Mouse (Mus musculus) embryonic facial prominence, embryonic 12.5 days (tissue): Measurements from ENCODE around the gene Fryl. TPM values are rescaled to one million over a fixed set of nuclear protein-coding genes. Genes with fewer than 3 reads are reported as not detected.
A peak's percentile ranks its signal among the peaks of the same experiment; 100 is the strongest.

Source experiments
- ATAC-seq: fragments of 200-750 bp; cut with Nextera tagmentation; 2 replicates; pipeline ENCODE4 v1.8.0; 2017; ENCODE audit not compliant: insufficient number of reproducible peaks, insufficient read depth, low FRiP score, low TSS enrichment
- H3K27ac ChIP-seq: fragments of 300-500 bp; sonication (generic); 2 replicates; pipeline ENCODE4 v1.5.1; 2016; ENCODE audit warnings: mild to moderate bottlenecking
- H3K27me3 ChIP-seq: fragments of 300-500 bp; sonication (generic); 2 replicates; pipeline ENCODE4 v1.6.1; 2016; ENCODE audit warnings: mild to moderate bottlenecking, moderate library complexity
- H3K36me3 ChIP-seq: fragments of 300-500 bp; sonication (generic); 2 replicates; pipeline ENCODE4 v1.6.1; 2016; ENCODE audit warnings: mild to moderate bottlenecking
- H3K4me1 ChIP-seq: fragments of 300-500 bp; sonication (generic); 2 replicates; pipeline ENCODE4 v1.6.1; 2016
- H3K4me2 ChIP-seq: fragments of 300-500 bp; sonication (generic); replicated peaks from 2 replicates; pipeline ENCODE4 v1.6.1; 2016; ENCODE audit warnings: mild to moderate bottlenecking, moderate library complexity
- H3K4me3 ChIP-seq: fragments of 300-500 bp; sonication (generic); 2 replicates; pipeline ENCODE4 v1.5.1; 2016; ENCODE audit warnings: mild to moderate bottlenecking
- H3K9ac ChIP-seq: fragments of 300-500 bp; sonication (generic); 2 replicates; pipeline ENCODE4 v1.6.1; 2016; ENCODE audit warnings: mild to moderate bottlenecking, moderate library complexity
- H3K9me3 ChIP-seq: fragments of 300-500 bp; sonication (generic); 2 replicates; pipeline ENCODE4 v1.6.1; 2016; ENCODE audit warnings: mild to moderate bottlenecking, moderate library complexity
- WGBS: fragments of 180-500 bp; shearing (Covaris S2); methylation state at CpG from one replicate; pipeline ENCODE4 v1.1.7; 2016; 5-methylcytosine and 5-hydroxymethylcytosine counted together
- polyA plus RNA-seq: library from polyadenylated mRNA; unstranded; fragments of >200 nt; fragmentation: Nextera tagmentation; extraction: Ambion mirVana; gene quantifications from 2 replicates; pipeline ENCODE4 v1.2.1, GENCODE M21; 2016

Fryl gene
- polyA plus RNA-seq: 28.6 and 28.7 TPM in 2 replicates

DNA sequence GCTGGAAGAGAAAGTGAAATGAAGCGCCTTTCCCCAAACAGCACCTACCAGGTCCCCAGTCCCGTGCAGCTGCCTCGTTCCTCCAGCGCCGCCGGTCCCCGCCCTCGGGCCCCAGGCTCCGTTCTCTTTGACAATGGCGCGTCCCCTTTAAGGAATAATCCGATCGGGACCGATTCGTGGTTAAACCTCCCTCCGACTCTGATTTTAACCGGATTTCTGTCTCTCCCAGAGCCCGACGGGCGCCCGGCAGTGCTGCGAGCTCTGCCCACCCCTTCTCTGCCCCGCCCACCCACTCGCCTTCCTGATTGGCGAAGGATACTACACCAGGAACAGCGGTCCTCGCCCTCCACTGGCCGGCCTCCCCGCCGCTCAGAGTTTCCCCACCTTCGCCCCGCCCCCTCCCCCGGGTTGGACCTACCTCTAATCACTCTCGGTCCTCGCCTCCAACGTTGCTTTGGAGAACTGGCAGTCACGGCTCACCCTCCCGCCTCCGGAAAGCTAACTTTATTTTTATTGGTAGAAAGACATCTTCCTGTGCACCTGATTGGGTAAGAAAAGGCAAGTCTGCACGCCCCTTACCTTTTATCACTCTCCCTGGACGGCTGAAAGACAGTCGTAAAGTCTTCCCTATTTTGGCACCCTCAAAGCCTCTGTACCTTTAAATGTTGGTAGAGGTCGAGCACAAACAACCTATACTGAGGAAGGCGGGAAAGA is at the start of gene Fryl:
Fryl (minus strand) TSS at position 268 of the 714 bp plus-strand sequence.
- Histone ChIP-seq H3K4me3 (peak within 1 kb of the TSS; percentile 90), H3K9ac (peak within 1 kb of the TSS; percentile 69), H3K4me1 (peaks cover 4% of the 10 kb centered on the region), H3K9me3 (no peaks in the 10 kb centered on the region), H3K36me3 (no peaks in the 10 kb centered on the region), H3K4me2 (peak within 1 kb of the TSS; percentile 72), H3K27ac (peak within 1 kb of the TSS; percentile 96), H3K27me3 (no peaks in the 10 kb centered on the region)
- peak; percentile 98 for ATAC-seq
- under 1% methylated on average over 43 of the region's 44 CpGs for WGBS

DNA sequence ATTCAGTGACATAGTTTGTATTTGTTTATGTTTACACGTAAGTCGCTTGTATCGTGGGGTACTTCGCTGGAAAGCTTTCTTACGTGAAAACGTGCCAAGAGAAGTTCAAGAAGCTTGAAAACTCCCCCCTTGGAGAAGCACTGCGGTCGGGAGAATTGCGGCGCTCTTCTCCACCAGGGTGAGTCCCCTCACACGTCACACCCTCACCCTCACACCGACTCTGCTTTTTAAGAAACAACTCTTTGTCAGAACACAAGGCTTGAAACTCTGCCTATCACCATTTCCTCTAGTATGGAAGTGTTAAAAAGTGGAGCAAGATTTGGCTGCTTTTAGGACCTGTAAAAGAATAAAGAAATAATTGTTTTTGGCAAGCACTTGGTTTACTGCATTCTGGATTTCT is 48.1 kb upstream of the Fryl start:
- no peaks in the 10 kb centered on the region for H3K4me1 ChIP-seq
- H3K27me3 ChIP-seq: no peaks in the 10 kb centered on the region
- 89% methylated on average over 12 of the region's 12 CpGs for WGBS
- H3K9ac ChIP-seq: no peak overlapping the region
- peaks cover 74% of the 10 kb centered on the region for H3K36me3 ChIP-seq
- no peaks in the 10 kb centered on the region for H3K9me3 ChIP-seq
- ATAC-seq: no peak
- no peak overlapping the region for H3K4me3 ChIP-seq
- H3K27ac ChIP-seq: no peak overlapping the region
- no peak overlapping the region for H3K4me2 ChIP-seq

DNA sequence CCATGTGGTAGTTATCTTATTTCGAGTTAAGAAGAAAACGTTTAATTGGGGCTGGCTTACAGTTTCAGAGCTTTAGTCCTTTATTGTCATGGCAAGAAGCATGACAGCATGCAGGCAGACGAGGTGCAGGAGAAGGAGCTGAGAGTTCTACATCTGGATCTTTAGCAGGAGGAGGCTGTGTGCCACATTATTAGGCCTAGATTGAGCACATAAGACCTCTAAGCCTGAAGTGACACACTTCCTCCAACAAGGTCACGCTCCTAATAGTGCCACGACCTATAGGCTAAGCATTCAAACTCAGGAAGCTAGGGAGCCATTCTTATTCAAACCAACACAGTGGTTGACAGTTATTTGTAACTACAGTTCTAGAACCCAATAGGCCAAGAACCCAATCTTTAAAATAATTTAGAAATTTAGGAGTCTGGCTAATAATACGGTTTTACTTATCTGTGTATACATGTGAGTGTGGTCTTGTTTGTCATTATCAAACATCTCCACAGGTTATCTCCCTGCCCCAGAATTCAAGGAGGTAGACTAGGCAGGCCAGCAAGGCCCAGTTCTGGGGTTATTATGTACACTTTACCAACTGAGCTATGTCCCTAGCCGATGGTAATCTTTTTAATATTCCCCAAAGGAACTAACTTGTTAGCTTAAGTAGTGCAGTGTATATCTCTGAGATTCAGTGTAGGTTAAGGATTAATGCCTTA is 45.3 kb upstream of the Fryl start:
- H3K4me2 ChIP-seq: no peak overlapping the region
- H3K4me1 ChIP-seq: no peaks in the 10 kb centered on the region
- WGBS: 88% methylated on average over 7 of the region's 7 CpGs
- no peaks in the 10 kb centered on the region for H3K27me3 ChIP-seq
- H3K9ac ChIP-seq: no peak overlapping the region
- H3K4me3 ChIP-seq: no peak overlapping the region
- no peak for ATAC-seq
- no peak overlapping the region for H3K27ac ChIP-seq
- H3K36me3 ChIP-seq: peaks cover 61% of the 10 kb centered on the region
- H3K9me3 ChIP-seq: no peaks in the 10 kb centered on the region

GRCm38 (mm10) chr5:73295916-73296315 is 39.5 kb upstream of the Fryl start:
- 85% methylated on average over 4 of the region's 4 CpGs for WGBS

DNA sequence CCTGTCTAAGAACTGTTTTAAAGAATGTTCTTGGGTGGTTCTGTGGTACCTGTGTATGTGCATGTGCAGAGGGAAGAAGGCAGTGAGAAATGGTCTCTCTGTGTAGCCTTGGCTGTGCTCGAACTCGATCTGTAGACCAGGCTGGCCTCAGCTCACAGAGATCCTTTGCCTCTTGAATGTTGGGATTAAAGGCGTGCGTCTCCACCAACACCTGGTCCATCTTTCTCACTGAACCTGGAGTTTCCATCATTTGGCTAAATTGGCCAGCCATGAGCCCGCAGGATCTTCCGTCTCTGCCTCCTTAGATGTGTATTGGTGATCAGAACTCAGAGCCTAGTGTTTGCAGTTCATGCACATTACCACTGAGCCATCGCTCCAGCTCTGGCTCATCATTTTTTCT is 38.6 kb upstream of the Fryl start:
- Histone ChIP-seq H3K9me3 (no peaks in the 10 kb centered on the region), H3K9ac (no peak overlapping the region), H3K4me1 (peaks cover 6% of the 10 kb centered on the region), H3K27me3 (no peaks in the 10 kb centered on the region), H3K36me3 (peaks cover 25% of the 10 kb centered on the region), H3K4me3 (no peak overlapping the region), H3K4me2 (no peak overlapping the region), H3K27ac (no peak overlapping the region)
- no peak for ATAC-seq
- 96% methylated on average over 7 of the region's 7 CpGs for WGBS

More at GRCm38 (mm10) chr5:73295916-73296315, 39.5 kb upstream of the Fryl start:
- Histone ChIP-seq H3K36me3 (peaks cover 34% of the 10 kb centered on the region), H3K4me2 (no peak overlapping the region), H3K9ac (no peak overlapping the region), H3K27ac (no peak overlapping the region), H3K9me3 (no peaks in the 10 kb centered on the region), H3K27me3 (no peaks in the 10 kb centered on the region), H3K4me3 (no peak overlapping the region), H3K4me1 (peaks cover 6% of the 10 kb centered on the region)
- ATAC-seq: no peak

- WGBS: 16% methylated on average over 8 of the region's 8 CpGs
- peaks cover 6% of the 10 kb centered on the region for H3K4me1 ChIP-seq
- no peak overlapping the region for H3K27ac ChIP-seq
Observed at GRCm38 (mm10) chr5:73293458-73293827, 37.0 kb upstream of the Fryl start.

DNA sequence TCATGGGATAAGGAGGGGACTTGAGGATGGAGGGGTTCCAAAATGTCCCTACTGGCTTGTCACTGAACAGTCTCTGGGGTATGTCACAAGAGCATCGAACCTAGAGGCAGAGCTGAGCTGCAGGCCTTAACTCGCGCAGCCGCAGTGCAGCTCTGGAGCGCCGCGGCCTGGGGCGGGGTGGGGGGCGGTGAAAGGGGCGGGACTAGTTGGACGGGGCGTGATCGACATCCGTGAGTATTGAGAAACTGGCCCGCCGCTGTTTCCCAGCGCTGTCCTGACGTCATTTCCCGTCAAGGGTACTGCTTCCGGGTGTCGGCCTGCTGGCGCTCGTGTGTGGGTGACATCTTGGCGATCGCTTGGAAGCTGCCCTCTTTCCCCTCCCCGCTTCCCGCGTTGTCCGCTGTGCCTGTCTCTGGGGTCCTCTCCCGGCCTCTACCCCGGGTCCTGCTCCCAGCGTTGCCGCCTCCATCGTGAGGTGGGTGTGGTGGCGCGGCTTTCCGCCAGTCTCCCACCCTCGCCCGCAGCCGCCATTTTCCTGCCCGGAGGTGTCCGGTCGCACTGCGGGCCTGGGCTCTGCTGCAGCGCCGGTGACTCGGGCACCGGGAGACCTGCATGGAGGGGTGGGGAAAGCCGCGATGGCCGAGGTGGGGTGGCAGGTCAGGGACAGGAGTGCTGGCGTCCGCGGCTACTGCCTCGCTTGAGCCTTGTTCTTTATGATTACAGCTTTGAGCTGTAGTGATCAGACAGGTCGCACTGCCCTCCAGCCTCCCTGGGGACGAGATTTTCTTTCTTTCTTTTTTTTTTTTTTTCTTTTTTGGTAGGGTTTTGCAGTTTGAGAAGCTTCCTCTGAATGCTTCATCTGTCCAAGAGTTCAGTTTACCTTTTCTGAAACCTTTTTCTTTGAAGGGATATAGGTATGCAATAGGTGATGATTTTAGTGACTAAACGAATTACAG is 36.4 kb upstream of the Fryl start, which contains the start of gene Ociad1:
Ociad1 (plus strand) TSS at position 283 of the 956 bp plus-strand sequence.
- Histone ChIP-seq H3K36me3 (peaks cover 13% of the 10 kb centered on the region), H3K9me3 (no peaks in the 10 kb centered on the region), H3K27me3 (no peaks in the 10 kb centered on the region), H3K27ac (peak within 1 kb of the TSS; percentile 89), H3K9ac (peak within 1 kb of the TSS; percentile 94), H3K4me2 (peak within 1 kb of the TSS; percentile 67), H3K4me3 (peak within 1 kb of the TSS; percentile 98), H3K4me1 (peaks cover 6% of the 10 kb centered on the region)
- ATAC-seq: peak; percentile 97
- WGBS: under 1% methylated on average over 58 of the region's 58 CpGs

More at GRCm38 (mm10) chr5:73293458-73293827, 37.0 kb upstream of the Fryl start:
- peak overlapping the region; percentile 94 for H3K9ac ChIP-seq
- no peaks in the 10 kb centered on the region for H3K9me3 ChIP-seq
- no peak for ATAC-seq
- peaks cover 17% of the 10 kb centered on the region for H3K36me3 ChIP-seq
- no peaks in the 10 kb centered on the region for H3K27me3 ChIP-seq
- peak overlapping the region; percentile 67 for H3K4me2 ChIP-seq
- peak overlapping the region; percentile 98 for H3K4me3 ChIP-seq

GRCm38 (mm10) chr5:73289900-73290299 is 33.5 kb upstream of the Fryl start:
- no peak for ATAC-seq
- Histone ChIP-seq H3K27me3 (no peaks in the 10 kb centered on the region), H3K9me3 (no peaks in the 10 kb centered on the region), H3K4me1 (peaks cover 6% of the 10 kb centered on the region), H3K27ac (no peak overlapping the region), H3K36me3 (peaks cover 2% of the 10 kb centered on the region), H3K4me3 (no peak overlapping the region), H3K4me2 (no peak overlapping the region), H3K9ac (no peak overlapping the region)
- 57% methylated on average over 2 of the region's 2 CpGs for WGBS

DNA sequence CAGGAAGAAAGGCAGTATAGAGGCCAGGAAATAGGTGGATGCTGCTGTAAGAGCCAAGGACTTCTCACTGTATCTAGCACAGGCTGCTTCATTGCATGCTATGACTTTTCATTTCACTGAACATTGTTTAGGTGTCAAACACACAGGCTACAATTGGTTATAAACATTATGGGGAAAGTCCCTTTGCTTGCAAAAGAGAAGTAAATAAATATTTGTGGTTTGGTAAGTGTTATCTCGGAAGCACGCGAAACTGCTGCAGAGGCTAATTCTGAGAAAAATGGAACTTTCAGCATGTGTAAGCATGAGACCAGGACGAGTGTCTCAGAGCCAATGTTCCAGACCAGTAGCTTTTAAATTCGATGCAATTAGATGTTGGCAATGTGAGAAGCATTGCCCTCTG is 30.2 kb upstream of the Fryl start:
- ATAC-seq: no peak
- no peaks in the 10 kb centered on the region for H3K9me3 ChIP-seq

GRCm38 (mm10) chr5:73285470-73285978 is 29.1 kb upstream of the Fryl start:
- no peak overlapping the region for H3K4me3 ChIP-seq
- no peak overlapping the region for H3K9ac ChIP-seq
- H3K27ac ChIP-seq: no peak overlapping the region
- WGBS: 87% methylated on average over 3 of the region's 3 CpGs
- no peaks in the 10 kb centered on the region for H3K36me3 ChIP-seq
- no peaks in the 10 kb centered on the region for H3K27me3 ChIP-seq
- H3K4me1 ChIP-seq: no peaks in the 10 kb centered on the region
- no peak overlapping the region for H3K4me2 ChIP-seq
- no peak for ATAC-seq
- H3K9me3 ChIP-seq: no peaks in the 10 kb centered on the region

More for the DNA sequence above, 30.2 kb upstream of the Fryl start:
- no peaks in the 10 kb centered on the region for H3K36me3 ChIP-seq
- WGBS: 88% methylated on average over 5 of the region's 5 CpGs
- no peak overlapping the region for H3K4me3 ChIP-seq
- H3K9ac ChIP-seq: no peak overlapping the region
- H3K4me2 ChIP-seq: no peak overlapping the region
- no peak overlapping the region for H3K27ac ChIP-seq
- no peaks in the 10 kb centered on the region for H3K4me1 ChIP-seq
- H3K27me3 ChIP-seq: no peaks in the 10 kb centered on the region

- no peaks in the 10 kb centered on the region for H3K36me3 ChIP-seq
- no peak overlapping the region for H3K9ac ChIP-seq
- H3K27me3 ChIP-seq: no peaks in the 10 kb centered on the region
- no peaks in the 10 kb centered on the region for H3K9me3 ChIP-seq
- no peak overlapping the region for H3K4me2 ChIP-seq
- no peak for ATAC-seq
- H3K4me1 ChIP-seq: peaks cover 4% of the 10 kb centered on the region; the same call in 1 of the 2 replicates
- H3K4me3 ChIP-seq: no peak overlapping the region
- H3K27ac ChIP-seq: no peak overlapping the region
Observed at GRCm38 (mm10) chr5:73284046-73284445, 27.6 kb upstream of the Fryl start.
